Mouse (Mus musculus) neural tube, embryonic 15.5 days (tissue): Measurements from ENCODE around the gene Zranb3. TPM values are rescaled to one million over a fixed set of nuclear protein-coding genes. Genes with fewer than 3 reads are reported as not detected.
"Not testable (repeated sequence)": the region's sequence is repeated elsewhere in the genome, so short reads cannot be mapped to it uniquely, and the experiment has no call there.

Experiments used
- ATAC-seq: fragments of 200-750 bp; cut with Nextera tagmentation; 2 replicates; pipeline ENCODE4 v1.8.0; 2017; ENCODE audit warnings: mild to moderate bottlenecking, moderate TSS enrichment, moderate library complexity; ENCODE audit not compliant: low FRiP score
- H3K27ac ChIP-seq: fragments of 300-500 bp; sonication (generic); replicated peaks from 2 replicates; pipeline ENCODE4 v1.5.1; 2015; ENCODE audit warnings: mild to moderate bottlenecking, inconsistent platforms
- H3K27me3 ChIP-seq: fragments of 300-500 bp; sonication (generic); replicated peaks from 2 replicates; pipeline ENCODE4 v1.6.1; 2015; ENCODE audit warnings: inconsistent platforms
- H3K36me3 ChIP-seq: fragments of 300-500 bp; sonication (generic); 2 replicates; pipeline ENCODE4 v1.6.1; 2015; ENCODE audit warnings: inconsistent platforms
- H3K4me1 ChIP-seq: fragments of 300-500 bp; sonication (generic); 2 replicates; pipeline ENCODE4 v1.6.1; 2015; ENCODE audit warnings: inconsistent platforms
- H3K4me2 ChIP-seq: fragments of 300-500 bp; sonication (generic); 2 replicates; pipeline ENCODE4 v1.6.1; 2015; ENCODE audit warnings: inconsistent platforms, mild to moderate bottlenecking, moderate library complexity
- H3K4me3 ChIP-seq: fragments of 300-500 bp; sonication (generic); replicated peaks from 2 replicates; pipeline ENCODE4 v1.5.1; 2015; ENCODE audit warnings: mild to moderate bottlenecking, inconsistent platforms
- H3K9ac ChIP-seq: fragments of 300-500 bp; sonication (generic); replicated peaks from 2 replicates; pipeline ENCODE4 v1.6.1; 2015; ENCODE audit warnings: mild to moderate bottlenecking, inconsistent platforms
- H3K9me3 ChIP-seq: fragments of 300-500 bp; sonication (generic); replicated peaks from 2 replicates; pipeline ENCODE4 v1.6.1; 2016; ENCODE audit warnings: inconsistent platforms
- WGBS: fragments of 180-500 bp; shearing (Covaris S2); methylation state at CpG from one replicate; pipeline ENCODE4 v1.1.7; 2015; ENCODE audit warnings: mixed read lengths; 5-methylcytosine and 5-hydroxymethylcytosine counted together
- polyA plus RNA-seq: library from polyadenylated mRNA; unstranded; fragments of >200 nt; fragmentation: Nextera tagmentation; extraction: Ambion mirVana; gene quantifications from 2 replicates; pipeline ENCODE4 v1.2.1, GENCODE M21; 2015

Zranb3 gene
- polyA plus RNA-seq, result 4.1 and 4.8 TPM in 2 replicates

GRCm38 (mm10) chr1:128102641-128103461 is at the start of gene Zranb3, which contains the start of gene R3hdm1:
Gene Zranb3 (minus strand): TSS chr1:128103047.
Gene R3hdm1 (plus strand): TSS chr1:128103301.
- peak within 1 kb of the TSS; percentile 93 for H3K27ac ChIP-seq
- WGBS, result under 1% methylated on average over 43 of the region's 43 CpGs
- peak within 1 kb of the TSS; percentile 97 for H3K4me3 ChIP-seq
- peaks cover 21% of the 10 kb centered on the region for H3K4me1 ChIP-seq
- H3K27me3 ChIP-seq, result no peaks in the 10 kb centered on the region
- H3K4me2 ChIP-seq, result peak within 1 kb of the TSS; percentile 72
- peak within 1 kb of the TSS; percentile 91 for H3K9ac ChIP-seq
- ATAC-seq, result peak; percentile 97
- H3K9me3 ChIP-seq, result no peaks in the 10 kb centered on the region
- no peaks in the 10 kb centered on the region for H3K36me3 ChIP-seq

GRCm38 (mm10) chr1:128141737-128142136 is 38.9 kb upstream of the Zranb3 start:
- Histone ChIP-seq H3K27me3 (no peaks in the 10 kb centered on the region), H3K4me3 (no peak overlapping the region), H3K9ac (no peak overlapping the region), H3K4me1 (no peaks in the 10 kb centered on the region), H3K27ac (no peak overlapping the region), H3K9me3 (no peaks in the 10 kb centered on the region), H3K36me3 (no peaks in the 10 kb centered on the region), H3K4me2 (no peak overlapping the region)
- no peak for ATAC-seq

GRCm38 (mm10) chr1:128141039-128141438 is 38.2 kb upstream of the Zranb3 start:
- Histone ChIP-seq H3K9ac (no peak overlapping the region), H3K27ac (no peak overlapping the region), H3K9me3 (no peaks in the 10 kb centered on the region), H3K27me3 (no peaks in the 10 kb centered on the region), H3K36me3 (no peaks in the 10 kb centered on the region), H3K4me1 (no peaks in the 10 kb centered on the region), H3K4me3 (no peak overlapping the region), H3K4me2 (no peak overlapping the region)
- no peak for ATAC-seq

- not testable (repeated sequence) for H3K27ac ChIP-seq, H3K9me3 ChIP-seq, ATAC-seq, H3K4me3 ChIP-seq, H3K9ac ChIP-seq, H3K4me1 ChIP-seq, H3K36me3 ChIP-seq, H3K4me2 ChIP-seq, H3K27me3 ChIP-seq
These were observed 33.4 kb upstream of the Zranb3 start for GRCm38 (mm10) chr1:128136222-128136621.

GRCm38 (mm10) chr1:128120913-128121627 is 18.2 kb upstream of the Zranb3 start:
- no peak overlapping the region for H3K4me3 ChIP-seq
- no peak for ATAC-seq
- H3K4me2 ChIP-seq, result no peak overlapping the region
- H3K9ac ChIP-seq, result no peak overlapping the region
- no peaks in the 10 kb centered on the region for H3K9me3 ChIP-seq
- no peak overlapping the region for H3K27ac ChIP-seq
- H3K36me3 ChIP-seq, result no peaks in the 10 kb centered on the region
- 97% methylated on average over 4 of the region's 4 CpGs for WGBS
- H3K27me3 ChIP-seq, result no peaks in the 10 kb centered on the region
- no peaks in the 10 kb centered on the region for H3K4me1 ChIP-seq

- H3K4me3 ChIP-seq, result peak overlapping the region; percentile 97
- H3K4me1 ChIP-seq, result peaks cover 21% of the 10 kb centered on the region
- H3K4me2 ChIP-seq, result peak overlapping the region; percentile 72
- H3K36me3 ChIP-seq, result no peaks in the 10 kb centered on the region
- peak overlapping the region; percentile 93 for H3K27ac ChIP-seq
- 1% methylated on average over 36 of the region's 47 CpGs for WGBS
- no peaks in the 10 kb centered on the region for H3K9me3 ChIP-seq
- peak; percentile 62 for ATAC-seq
- H3K9ac ChIP-seq, result peak overlapping the region; percentile 91
- no peaks in the 10 kb centered on the region for H3K27me3 ChIP-seq
These were observed 757 bp upstream of the Zranb3 start for GRCm38 (mm10) chr1:128103520-128104088.

GRCm38 (mm10) chr1:128102251-128102640 is 601 bp downstream of the Zranb3 start:
- Histone ChIP-seq H3K27ac (peak overlapping the region; percentile 93), H3K4me3 (peak overlapping the region; percentile 97), H3K9me3 (no peaks in the 10 kb centered on the region), H3K9ac (peak overlapping the region; percentile 34; the same call in 1 of the 2 replicates), H3K4me2 (peak overlapping the region; percentile 67), H3K27me3 (no peaks in the 10 kb centered on the region), H3K4me1 (peaks cover 21% of the 10 kb centered on the region), H3K36me3 (no peaks in the 10 kb centered on the region)
- peak; percentile 35 for ATAC-seq
- WGBS, result under 1% methylated on average over 15 of the region's 15 CpGs

GRCm38 (mm10) chr1:128098309-128098708 is 4.5 kb downstream of the Zranb3 start:
- no peak for ATAC-seq
- H3K27me3 ChIP-seq, result no peaks in the 10 kb centered on the region
- H3K4me2 ChIP-seq, result no peak overlapping the region
- H3K4me3 ChIP-seq, result no peak overlapping the region
- WGBS, result 98% methylated on average over 1 of the region's 1 CpGs
- H3K27ac ChIP-seq, result no peak overlapping the region
- peaks cover 4% of the 10 kb centered on the region; the same call in 1 of the 2 replicates for H3K4me1 ChIP-seq
- no peaks in the 10 kb centered on the region for H3K9me3 ChIP-seq
- H3K36me3 ChIP-seq, result no peaks in the 10 kb centered on the region
- H3K9ac ChIP-seq, result no peak overlapping the region

- Histone ChIP-seq H3K27ac (no peak overlapping the region), H3K36me3 (no peaks in the 10 kb centered on the region; the same call in 1 of the 2 replicates), H3K4me3 (no peak overlapping the region), H3K4me2 (no peak overlapping the region), H3K9ac (no peak overlapping the region), H3K9me3 (no peaks in the 10 kb centered on the region), H3K27me3 (no peaks in the 10 kb centered on the region), H3K4me1 (no peaks in the 10 kb centered on the region)
- no peak for ATAC-seq
- 35% methylated on average over 1 of the region's 2 CpGs for WGBS
These were observed 8.2 kb downstream of the Zranb3 start for GRCm38 (mm10) chr1:128094686-128095085.

- Histone ChIP-seq H3K4me2 (no peak overlapping the region), H3K4me1 (no peaks in the 10 kb centered on the region), H3K27ac (no peak overlapping the region), H3K4me3 (no peak overlapping the region), H3K9ac (no peak overlapping the region), H3K36me3 (no peaks in the 10 kb centered on the region), H3K9me3 (no peaks in the 10 kb centered on the region), H3K27me3 (no peaks in the 10 kb centered on the region)
- ATAC-seq, result no peak
- WGBS, result 73% methylated on average over 7 of the region's 7 CpGs
These were observed 20.0 kb downstream of the Zranb3 start for GRCm38 (mm10) chr1:128082800-128083199.

GRCm38 (mm10) chr1:128081873-128082272 is 21.0 kb downstream of the Zranb3 start:
- Histone ChIP-seq H3K27ac (no peak overlapping the region), H3K9me3 (no peaks in the 10 kb centered on the region), H3K9ac (no peak overlapping the region), H3K4me2 (no peak overlapping the region), H3K36me3 (no peaks in the 10 kb centered on the region), H3K4me3 (no peak overlapping the region), H3K27me3 (no peaks in the 10 kb centered on the region), H3K4me1 (no peaks in the 10 kb centered on the region)
- whole genome bisulfite sequencing, result 93% methylated on average over 7 of the region's 7 CpGs
- ATAC-seq, result no peak
